Mouse (Mus musculus) neural tube, embryonic 11.5 days (tissue): ENCODE measurements at regions not wholly inside any gene's neighbourhood (a gene's known extent, or its start where the extent isn't known, plus 50 kb on each side); places are given as distances from the start of the nearest gene placed in this dataset.
"Not testable (repeated sequence)": the region's sequence is repeated elsewhere in the genome, so short reads cannot be mapped to it uniquely, and the experiment has no call there.

Experiments
- ATAC-seq: fragments of 200-750 bp; cut with Nextera tagmentation; 2 replicates; pipeline ENCODE4 v1.8.0; 2017; ENCODE audit warnings: moderate number of reproducible peaks, mild to moderate bottlenecking, moderate TSS enrichment, moderate library complexity; ENCODE audit not compliant: insufficient read depth, low FRiP score, low TSS enrichment
- DNase-seq: peaks from one replicate; pipeline ENCODE4 v3.0.0-alpha.2; 2015; ENCODE audit warnings: low spot score
- H3K27ac ChIP-seq: fragments of 300-500 bp; sonication (generic); 2 replicates; pipeline ENCODE4 v1.5.1; 2014; ENCODE audit warnings: low read depth, mild to moderate bottlenecking, low read length
- H3K27me3 ChIP-seq: fragments of 300-500 bp; sonication (generic); 2 replicates; pipeline ENCODE4 v1.6.1; 2014; ENCODE audit warnings: mild to moderate bottlenecking, low read length, mixed read lengths; ENCODE audit not compliant: control insufficient read depth, insufficient read depth
- H3K36me3 ChIP-seq: fragments of 300-500 bp; sonication (generic); 2 replicates; pipeline ENCODE4 v1.6.1; 2014; ENCODE audit warnings: mild to moderate bottlenecking, low read length, moderate library complexity, mixed read lengths; ENCODE audit not compliant: control insufficient read depth, insufficient read depth
- H3K4me1 ChIP-seq: fragments of 300-500 bp; sonication (generic); 2 replicates; pipeline ENCODE4 v1.6.1; 2014; ENCODE audit warnings: low read length, mixed read lengths; ENCODE audit not compliant: control insufficient read depth, insufficient read depth
- H3K4me2 ChIP-seq: fragments of 300-500 bp; sonication (generic); 2 replicates; pipeline ENCODE4 v1.6.1; 2014; ENCODE audit warnings: low read depth, mild to moderate bottlenecking, moderate library complexity
- H3K4me3 ChIP-seq: fragments of 300-500 bp; sonication (generic); 2 replicates; pipeline ENCODE4 v1.5.1; 2014; ENCODE audit warnings: low read depth, low read length
- H3K9ac ChIP-seq: fragments of 300-500 bp; sonication (generic); 2 replicates; pipeline ENCODE4 v1.6.1; 2014; ENCODE audit warnings: mild to moderate bottlenecking, low read length
- H3K9me3 ChIP-seq: fragments of 300-500 bp; sonication (generic); 2 replicates; pipeline ENCODE4 v1.6.1; 2016; ENCODE audit warnings: low read length; ENCODE audit not compliant: control insufficient read depth
- WGBS: fragments of 180-500 bp; shearing (Covaris S2); extraction: QIAGEN DNeasy Blood & Tissue Kit; methylation state at CpG from one replicate; pipeline ENCODE4 v1.1.7; 2014; 5-methylcytosine and 5-hydroxymethylcytosine counted together

DNA sequence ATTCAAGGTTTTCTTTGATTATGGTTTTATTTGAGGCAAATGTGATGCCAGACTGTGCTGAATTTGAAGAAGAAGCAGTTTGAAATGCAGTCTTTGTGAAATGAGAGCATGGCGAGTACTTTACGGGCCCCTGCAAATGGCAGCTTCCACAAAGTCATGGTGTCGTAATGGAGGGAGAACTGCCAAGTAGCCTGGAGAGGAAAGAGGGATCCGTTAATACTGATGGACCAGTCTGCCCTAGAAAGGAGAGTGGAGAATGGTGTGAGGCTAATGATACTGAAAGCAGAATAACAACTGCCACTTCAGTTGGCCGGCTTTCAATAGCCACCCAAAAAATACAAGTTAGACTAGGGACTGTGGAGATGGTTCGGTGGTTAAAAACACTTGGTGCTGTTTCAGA lies 492.8 kb downstream of the Gm4340 start:
- Histone ChIP-seq H3K36me3 (no peaks in the 10 kb centered on the region), H3K4me1 (no peaks in the 10 kb centered on the region), H3K9me3 (no peaks in the 10 kb centered on the region), H3K27ac (no peak overlapping the region), H3K9ac (no peak overlapping the region), H3K27me3 (no peaks in the 10 kb centered on the region), H3K4me3 (no peak overlapping the region), H3K4me2 (no peak overlapping the region)
- DNase-seq: no peak
- ATAC-seq: no peak
- WGBS: 86% methylated on average over 6 of the region's 6 CpGs

DNA sequence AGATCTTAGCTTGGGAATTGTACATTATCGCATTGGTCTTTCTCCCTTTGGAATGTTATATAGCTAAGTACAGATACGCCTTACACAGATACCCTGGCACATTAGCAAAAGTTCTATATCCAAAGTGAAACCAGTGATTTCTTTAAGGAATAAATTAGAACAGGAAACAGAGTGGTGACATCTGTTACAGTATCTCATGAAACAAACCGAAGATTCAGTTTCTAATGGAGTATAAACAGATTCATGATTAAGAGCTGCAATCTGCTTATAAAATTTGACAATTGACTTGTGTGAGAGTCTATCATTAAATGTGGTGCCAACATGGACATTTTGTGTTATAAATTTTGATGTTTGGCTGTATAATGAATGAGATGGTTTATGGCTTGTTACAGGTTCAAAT lies 501.1 kb downstream of the Gm4340 start:
- Histone ChIP-seq H3K9ac (no peak overlapping the region), H3K4me3 (no peak overlapping the region), H3K27ac (no peak overlapping the region), H3K4me2 (no peak overlapping the region), H3K36me3 (no peaks in the 10 kb centered on the region), H3K9me3 (no peaks in the 10 kb centered on the region), H3K4me1 (no peaks in the 10 kb centered on the region), H3K27me3 (no peaks in the 10 kb centered on the region)
- ATAC-seq (no peak), DNase-seq (no peak)
- 95% methylated on average over 3 of the region's 3 CpGs for WGBS

GRCm38 (mm10) chr10:104708926-104709325 lies 515.1 kb downstream of the Gm4340 start:
- DNase-seq (no peak), ATAC-seq (no peak)
- no peaks in the 10 kb centered on the region for H3K27me3 ChIP-seq
- H3K4me1 ChIP-seq: no peaks in the 10 kb centered on the region
- no peaks in the 10 kb centered on the region for H3K9me3 ChIP-seq
- H3K36me3 ChIP-seq: no peaks in the 10 kb centered on the region
- H3K27ac ChIP-seq: no peak overlapping the region
- H3K4me2 ChIP-seq: no peak overlapping the region
- H3K9ac ChIP-seq: no peak overlapping the region
- no peak overlapping the region for H3K4me3 ChIP-seq

DNA sequence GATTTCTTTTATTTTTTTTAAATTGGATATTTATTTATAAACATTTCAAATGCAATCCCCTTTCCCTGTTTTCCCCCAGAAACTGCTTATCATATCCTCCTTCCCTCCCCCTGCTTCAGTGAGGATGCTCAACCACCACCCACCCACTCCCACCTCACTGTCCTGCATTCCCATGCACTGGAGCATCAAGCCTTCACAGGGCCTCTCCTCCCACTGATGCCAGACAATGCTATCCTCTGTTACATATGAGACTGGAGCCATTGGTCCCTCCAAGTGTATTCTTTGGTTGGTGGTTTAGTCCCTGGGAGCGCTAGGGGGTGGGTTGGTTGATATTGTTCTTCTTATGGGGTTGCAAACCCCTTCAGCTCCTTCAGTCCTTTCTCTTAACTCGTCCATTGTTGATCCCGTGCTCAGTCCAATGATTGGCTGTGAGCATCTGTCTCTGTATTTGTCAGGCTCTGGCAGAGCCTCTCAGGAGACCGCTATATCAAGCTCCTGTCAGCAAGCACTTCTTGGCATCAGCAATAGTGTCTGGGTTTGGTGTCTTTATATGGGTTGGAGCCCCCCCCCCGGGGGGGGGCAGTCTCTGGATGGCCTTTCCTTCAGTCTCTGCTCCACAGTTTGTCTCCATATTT lies 519.6 kb downstream of the Gm4340 start:
- H3K27me3 ChIP-seq, H3K4me1 ChIP-seq, H3K9me3 ChIP-seq, H3K4me3 ChIP-seq, H3K4me2 ChIP-seq, H3K36me3 ChIP-seq, DNase-seq, H3K27ac ChIP-seq, H3K9ac ChIP-seq: not testable (repeated sequence)
- ATAC-seq: peak; percentile 58
- WGBS: 60% methylated on average over 5 of the region's 5 CpGs
